Mouse (Mus musculus) heart, embryonic 14.5 days (tissue): ENCODE measurements around the gene Cdh23. TPM values are rescaled to one million over a fixed set of nuclear protein-coding genes. Genes with fewer than 3 reads are reported as not detected.
A peak's percentile ranks its signal among the peaks of the same experiment; 100 is the strongest.

Source experiments
- ATAC-seq: fragments of 200-750 bp; cut with Nextera tagmentation; 2 replicates; pipeline ENCODE4 v1.8.0; 2017; ENCODE audit warnings: low read depth, moderate TSS enrichment; ENCODE audit not compliant: insufficient number of reproducible peaks, insufficient read depth, low FRiP score
- H3K27ac ChIP-seq, 2 experiments: fragments of 200-500 bp in 1 of 2; fragments of 300-500 bp in 1 of 2; sonication (generic) in 1 of 2; replicated peaks in 1 of 2; 2 replicates each; pipeline ENCODE4 v1.5.1; 2012 to 2014; ENCODE audit warnings: low read depth in 2 of 2, low read length in 2 of 2, control low read depth in 1 of 2, mild to moderate bottlenecking in 1 of 2, mixed read lengths in 1 of 2; ENCODE audit not compliant: control insufficient read depth in 1 of 2, insufficient read depth in 1 of 2
- H3K27me3 ChIP-seq: fragments of 300-500 bp; sonication (generic); 2 replicates; pipeline ENCODE4 v1.6.1; 2014; ENCODE audit warnings: mild to moderate bottlenecking, low read length, control low read depth; ENCODE audit not compliant: control insufficient read depth, insufficient read depth
- H3K36me3 ChIP-seq: fragments of 300-500 bp; sonication (generic); 2 replicates; pipeline ENCODE4 v1.6.1; 2014; ENCODE audit warnings: mild to moderate bottlenecking, control low read depth, low read length, mixed read lengths; ENCODE audit not compliant: control insufficient read depth, insufficient read depth
- H3K4me1 ChIP-seq, 2 experiments: fragments of 200-500 bp in 1 of 2; fragments of 300-500 bp in 1 of 2; sonication (generic) in 1 of 2; 2 replicates each; pipeline ENCODE4 v1.6.1; 2012 to 2014; ENCODE audit warnings: low read length in 2 of 2, control low read depth in 1 of 2, mixed read lengths in 1 of 2; ENCODE audit not compliant: control insufficient read depth in 2 of 2, insufficient read depth in 2 of 2
- H3K4me2 ChIP-seq: fragments of 300-500 bp; sonication (generic); 2 replicates; pipeline ENCODE4 v1.6.1; 2014; ENCODE audit warnings: mild to moderate bottlenecking, low read length
- H3K4me3 ChIP-seq, 2 experiments: fragments of 200-500 bp in 1 of 2; fragments of 300-500 bp in 1 of 2; sonication (generic) in 1 of 2; 2 replicates each; pipeline ENCODE4 v1.5.1; 2012 to 2014; ENCODE audit warnings: low read length in 2 of 2, mild to moderate bottlenecking in 2 of 2, control low read depth in 1 of 2, low read depth in 1 of 2, moderate library complexity in 1 of 2; ENCODE audit not compliant: control insufficient read depth in 1 of 2, insufficient read depth in 1 of 2
- H3K9ac ChIP-seq: fragments of 300-500 bp; sonication (generic); 2 replicates; pipeline ENCODE4 v1.6.1; 2014; ENCODE audit warnings: mild to moderate bottlenecking, low read length
- H3K9me3 ChIP-seq: fragments of 300-500 bp; sonication (generic); 2 replicates; pipeline ENCODE4 v1.6.1; 2016; ENCODE audit warnings: low read length, control low read depth; ENCODE audit not compliant: control insufficient read depth
- WGBS: fragments of 180-500 bp; shearing (Covaris S2); extraction: QIAGEN DNeasy Blood & Tissue Kit; methylation state at CpG from one replicate; pipeline ENCODE4 v1.1.7; 2014; 5-methylcytosine and 5-hydroxymethylcytosine counted together
- polyA plus RNA-seq: library from polyadenylated mRNA; unstranded; fragments of >200 nt; fragmentation: Nextera tagmentation; extraction: Ambion mirVana; gene quantifications from 2 replicates; pipeline ENCODE4 v1.2.1, GENCODE M21; 2014

Gene Cdh23
- polyA plus RNA-seq, 1 experiment from 2014 or later: 0.31 TPM

- no peak overlapping the region for H3K9ac ChIP-seq
- 75% methylated on average over 12 of the region's 12 CpGs for WGBS
- H3K27ac ChIP-seq: 0 out of 4 replicates have a peak overlapping the region, but pooled peaks of 1 of the 2 experiments have one; percentile 21
- no peak overlapping the region for H3K4me3 ChIP-seq
- peaks cover 11 to 13% of the 10 kb centered on the region in 2 experiments for H3K4me1 ChIP-seq
- no peaks in the 10 kb centered on the region for H3K36me3 ChIP-seq
- peaks cover 6% of the 10 kb centered on the region for H3K9me3 ChIP-seq
- no peak for ATAC-seq
- H3K4me2 ChIP-seq: no peak overlapping the region
- H3K27me3 ChIP-seq: no peaks in the 10 kb centered on the region
Observed at GRCm38 (mm10) chr10:60577920-60578737, 118.2 kb downstream of the Cdh23 start.

- H3K4me3 ChIP-seq: no peak overlapping the region
- H3K9ac ChIP-seq: no peak overlapping the region
- 0 out of 4 replicates have a peak overlapping the region, but pooled peaks of 1 of the 2 experiments have one; percentile 21 for H3K27ac ChIP-seq
- peaks cover 11 to 13% of the 10 kb centered on the region in 2 experiments for H3K4me1 ChIP-seq
- no peaks in the 10 kb centered on the region for H3K27me3 ChIP-seq
- ATAC-seq: peak; percentile 75
- H3K4me2 ChIP-seq: no peak overlapping the region
- H3K36me3 ChIP-seq: no peaks in the 10 kb centered on the region
- 22% methylated on average over 13 of the region's 13 CpGs for WGBS
- H3K9me3 ChIP-seq: peaks cover 6% of the 10 kb centered on the region
Observed at GRCm38 (mm10) chr10:60577125-60577919, 119.0 kb downstream of the Cdh23 start.

DNA sequence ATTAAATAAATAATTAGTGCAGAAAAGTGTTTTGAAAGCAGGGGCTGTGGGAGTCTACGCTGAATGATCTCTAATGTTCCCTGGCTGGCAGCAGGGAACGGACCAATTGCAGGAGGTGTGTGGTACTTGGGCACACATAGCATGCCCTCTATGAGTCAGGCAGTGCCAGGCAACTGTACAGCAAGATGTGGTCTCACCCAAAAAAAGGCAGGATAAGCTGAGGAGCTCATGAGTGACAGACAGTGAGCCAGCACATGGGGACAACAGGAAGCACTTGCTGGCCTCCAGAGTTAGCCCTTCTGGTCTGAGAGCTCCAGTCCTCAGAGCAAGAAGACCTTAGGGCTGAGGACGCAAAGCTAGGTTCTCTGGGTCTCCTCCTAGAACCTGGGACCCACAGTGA is 121.4 kb downstream of the Cdh23 start:
- H3K27me3 ChIP-seq: no peaks in the 10 kb centered on the region
- H3K4me2 ChIP-seq: no peak overlapping the region
- H3K4me1 ChIP-seq: peaks cover 11 to 13% of the 10 kb centered on the region in 2 experiments
- no peak for ATAC-seq
- peaks cover 2% of the 10 kb centered on the region for H3K9me3 ChIP-seq
- H3K36me3 ChIP-seq: no peaks in the 10 kb centered on the region
- H3K27ac ChIP-seq: no peak overlapping the region
- H3K9ac ChIP-seq: no peak overlapping the region
- H3K4me3 ChIP-seq: no peak overlapping the region
- 89% methylated on average over 3 of the region's 3 CpGs for WGBS

GRCm38 (mm10) chr10:60571491-60571890 is 124.8 kb downstream of the Cdh23 start:
- no peaks in the 10 kb centered on the region; the same call in 1 of the 2 replicates for H3K27me3 ChIP-seq
- 63% methylated on average over 4 of the region's 4 CpGs for WGBS
- H3K9me3 ChIP-seq: no peaks in the 10 kb centered on the region
- no peak overlapping the region for H3K9ac ChIP-seq
- no peak overlapping the region for H3K27ac ChIP-seq
- H3K4me1 ChIP-seq: peaks cover under 1 to 4% of the 10 kb centered on the region in 2 experiments; a peak in 2 of 4 replicates
- ATAC-seq: no peak
- no peak overlapping the region for H3K4me2 ChIP-seq
- no peaks in the 10 kb centered on the region for H3K36me3 ChIP-seq
- H3K4me3 ChIP-seq: no peak overlapping the region

- 0 out of 2 replicates have a peak overlapping the region, but pooled peaks have one; percentile 18 for H3K9ac ChIP-seq
- ATAC-seq: no peak
- no peaks in the 10 kb centered on the region; the same call in none of the 2 replicates for H3K27me3 ChIP-seq
- 46% methylated on average over 24 of the region's 24 CpGs for WGBS
- H3K9me3 ChIP-seq: no peaks in the 10 kb centered on the region
- peaks cover 15 to 20% of the 10 kb centered on the region in 2 experiments; a peak in 3 of 4 replicates for H3K4me1 ChIP-seq
- H3K4me3 ChIP-seq: no peak overlapping the region; a peak in 1 of 4 replicates
- H3K36me3 ChIP-seq: no peaks in the 10 kb centered on the region
- H3K4me2 ChIP-seq: peak overlapping the region; percentile 45
- H3K27ac ChIP-seq: no peak overlapping the region
Observed at GRCm38 (mm10) chr10:60566369-60567037, 129.8 kb downstream of the Cdh23 start.

GRCm38 (mm10) chr10:60564136-60564535 is 132.2 kb downstream of the Cdh23 start:
- Histone ChIP-seq H3K9ac (no peak overlapping the region), H3K27ac (no peak overlapping the region), H3K4me2 (no peak overlapping the region), H3K4me3 (no peak overlapping the region), H3K36me3 (no peaks in the 10 kb centered on the region), H3K27me3 (no peaks in the 10 kb centered on the region; the same call in none of the 2 replicates), H3K9me3 (no peaks in the 10 kb centered on the region), H3K4me1 (peaks cover 15 to 20% of the 10 kb centered on the region in 2 experiments; a peak in 3 of 4 replicates)
- WGBS: 73% methylated on average over 6 of the region's 6 CpGs
- no peak for ATAC-seq

DNA sequence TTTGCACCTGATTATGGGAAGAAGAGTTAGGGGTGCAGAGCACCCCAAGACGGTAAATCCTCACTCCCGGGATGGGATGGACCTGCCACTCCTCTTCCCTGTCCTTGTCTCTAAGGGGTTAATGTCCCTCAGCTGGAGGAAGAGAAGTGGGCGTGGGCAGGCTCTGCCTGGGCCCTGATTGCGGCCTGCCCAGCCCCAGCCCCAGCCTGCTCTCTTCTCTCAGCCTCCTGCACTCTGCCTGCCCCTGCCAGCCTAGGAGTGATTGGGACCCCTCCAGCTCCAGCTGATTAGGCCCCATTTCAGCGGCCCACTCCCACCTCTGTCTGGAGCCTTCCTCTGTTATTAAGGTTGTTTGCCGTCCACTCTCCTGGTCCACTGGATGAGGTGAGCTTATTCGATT is 133.3 kb downstream of the Cdh23 start:
- Histone ChIP-seq H3K4me2 (no peak overlapping the region), H3K9ac (no peak overlapping the region), H3K27ac (no peak overlapping the region), H3K9me3 (no peaks in the 10 kb centered on the region), H3K4me1 (peaks cover 15 to 20% of the 10 kb centered on the region in 2 experiments; a peak in 3 of 4 replicates), H3K36me3 (no peaks in the 10 kb centered on the region), H3K4me3 (peak overlapping the region in 1 of 2 experiments; percentile 3; a peak in 1 of 4 replicates), H3K27me3 (no peaks in the 10 kb centered on the region; the same call in none of the 2 replicates)
- 28% methylated on average over 7 of the region's 7 CpGs for WGBS
- 0 out of 2 replicates have a peak, but pooled peaks have one; percentile 28 for ATAC-seq
